Mouse (Mus musculus) leukemia stem cell, adult 10-12 weeks (primary cell): ENCODE results near the gene Bdkrb2. TPM values are rescaled to one million over a fixed set of nuclear protein-coding genes. Genes with fewer than 3 reads are reported as not detected.

ENCODE experiments used
- polyA plus RNA-seq: library from polyadenylated mRNA; stranded (reverse); fragments of >175 nt; gene quantifications from 2 replicates; pipeline ENCODE4 v1.2.3, GENCODE M21; 2012; ENCODE audit warnings: low replicate concordance

Gene Bdkrb2
- not detected in 2 replicates for polyA plus RNA-seq

GRCm38 (mm10) chr12:105562936-105563680 is at the start of gene Bdkrb2:
Bdkrb2 (plus strand) TSS chr12:105563226.

GRCm38 (mm10) chr12:105602581-105603210 is 39.7 kb downstream of the Bdkrb2 start, which contains the start of gene Bdkrb1:
Bdkrb1 (plus strand) TSS chr12:105603085.

Other genes starting within 250 kb of the Bdkrb2 start
- gene Tunar, start 229.4 kb upstream of the Bdkrb2 start, polyA plus RNA-seq: not detected in 2 replicates
- gene D430019H16Rik, start 109.4 kb upstream of the Bdkrb2 start, polyA plus RNA-seq: 0.08 TPM in 1 of 2 replicates, not detected in the other
- not detected in 2 replicates for gene Bdkrb1, start 39.9 kb downstream of the Bdkrb2 start, polyA plus RNA-seq
- gene Gskip, start 121.6 kb downstream of the Bdkrb2 start, polyA plus RNA-seq: 0.68 and 0.79 TPM in 2 replicates
- gene Atg2b, start 122.0 kb downstream of the Bdkrb2 start, polyA plus RNA-seq: 20.9 and 21.4 TPM in 2 replicates
- not detected in 2 replicates for gene Ak7, start 142.8 kb downstream of the Bdkrb2 start, polyA plus RNA-seq
- gene Papola, start 221.5 kb downstream of the Bdkrb2 start, polyA plus RNA-seq: 110 and 314 TPM in 2 replicates